Mouse (Mus musculus) embryonic facial prominence, embryonic 10.5 days (tissue): ENCODE measurements at regions not wholly inside any gene's neighbourhood (a gene's known extent, or its start where the extent isn't known, plus 50 kb on each side); places are given as distances from the start of the nearest gene placed in this dataset.
A peak's percentile ranks its signal among the peaks of the same experiment; 100 is the strongest.

ENCODE experiments used
- DNase-seq: peaks from one replicate; pipeline ENCODE4 v3.0.0-alpha.2; 2017; ENCODE audit warnings: low spot score
- H3K27ac ChIP-seq: fragments of 300-500 bp; sonication (generic); replicated peaks from 2 replicates; pipeline ENCODE4 v1.5.1; 2016; ENCODE audit warnings: mild to moderate bottlenecking
- H3K27me3 ChIP-seq: fragments of 300-500 bp; sonication (generic); replicated peaks from 2 replicates; pipeline ENCODE4 v1.6.1; 2016; ENCODE audit warnings: low read depth, mild to moderate bottlenecking; ENCODE audit not compliant: poor library complexity, severe bottlenecking
- H3K36me3 ChIP-seq: fragments of 300-500 bp; sonication (generic); replicated peaks from 2 replicates; pipeline ENCODE4 v1.6.1; 2016; ENCODE audit warnings: mild to moderate bottlenecking, moderate library complexity
- H3K4me1 ChIP-seq: fragments of 300-500 bp; sonication (generic); 2 replicates; pipeline ENCODE4 v1.6.1; 2016
- H3K4me3 ChIP-seq: fragments of 300-500 bp; sonication (generic); 2 replicates; pipeline ENCODE4 v1.5.1; 2016; ENCODE audit warnings: mild to moderate bottlenecking, moderate library complexity
- H3K9me3 ChIP-seq: fragments of 300-500 bp; sonication (generic); 2 replicates; pipeline ENCODE4 v1.6.1; 2016; ENCODE audit warnings: mild to moderate bottlenecking
- WGBS: fragments of 180-500 bp; shearing (Covaris S2); methylation state at CpG from one replicate; pipeline ENCODE4 v1.1.7; 2016; 5-methylcytosine and 5-hydroxymethylcytosine counted together

DNA sequence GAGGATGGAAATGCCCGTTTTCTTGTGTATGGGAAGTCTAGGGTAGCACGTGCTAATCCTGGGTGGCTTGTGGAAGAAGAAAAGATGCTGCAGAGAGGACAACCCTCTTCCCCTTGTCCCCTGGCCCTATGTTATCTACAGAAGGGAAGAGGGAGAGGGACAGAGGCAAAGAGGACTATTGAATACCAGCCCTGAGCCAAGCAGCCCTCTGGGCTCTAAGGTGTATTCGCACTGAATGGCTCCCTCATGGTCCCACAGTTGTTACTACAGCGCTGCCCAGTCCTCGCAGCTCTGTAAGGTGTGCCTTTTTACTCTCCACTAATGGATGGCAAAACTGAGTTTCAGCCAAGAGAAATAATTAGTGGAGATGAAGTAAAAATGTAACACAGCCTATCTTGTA lies 128.9 kb downstream of the Cd24a start:
- WGBS: 77% methylated on average over 5 of the region's 5 CpGs
- H3K9me3 ChIP-seq: no peaks in the 10 kb centered on the region
- H3K27ac ChIP-seq: 0 out of 2 replicates have a peak overlapping the region, but pooled peaks have one; percentile 10
- no peak overlapping the region for H3K4me3 ChIP-seq
- H3K36me3 ChIP-seq: no peaks in the 10 kb centered on the region
- DNase-seq: no peak
- H3K27me3 ChIP-seq: peaks cover 10% of the 10 kb centered on the region; the same call in 1 of the 2 replicates
- peaks cover 15% of the 10 kb centered on the region for H3K4me1 ChIP-seq

DNA sequence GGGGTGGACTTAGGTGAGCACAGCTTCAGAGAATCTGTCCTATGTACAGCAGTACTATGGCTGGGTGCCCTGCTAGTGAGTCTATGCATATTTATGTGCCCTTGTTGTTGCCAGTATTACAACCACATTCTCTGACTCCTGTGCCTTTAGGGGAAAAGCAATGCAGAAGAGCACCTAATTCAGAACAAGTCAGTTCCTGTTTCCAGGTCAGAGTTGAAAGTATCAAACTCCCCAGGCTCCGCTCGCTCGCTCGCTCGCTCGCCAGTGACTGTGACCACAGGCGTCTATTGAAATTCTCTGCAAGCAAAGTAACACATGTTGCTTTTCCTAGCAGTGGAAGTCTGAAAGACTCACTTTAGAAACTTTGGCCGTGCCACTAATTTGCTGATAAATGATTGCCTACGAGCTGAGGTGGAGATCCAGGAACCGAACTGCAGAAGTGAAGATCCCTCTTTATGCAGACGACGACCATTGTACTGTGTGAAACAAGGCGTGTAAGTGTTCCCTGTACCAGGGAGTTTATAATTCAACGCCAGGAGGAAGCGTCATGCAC lies 129.8 kb downstream of the Cd24a start:
- Histone ChIP-seq H3K36me3 (no peaks in the 10 kb centered on the region), H3K4me1 (peaks cover 15% of the 10 kb centered on the region), H3K9me3 (no peaks in the 10 kb centered on the region), H3K4me3 (no peak overlapping the region), H3K27ac (peak overlapping the region; percentile 10; the same call in 1 of the 2 replicates), H3K27me3 (peaks cover 10% of the 10 kb centered on the region; the same call in 1 of the 2 replicates)
- DNase-seq: no peak
- WGBS: 55% methylated on average over 15 of the region's 15 CpGs

DNA sequence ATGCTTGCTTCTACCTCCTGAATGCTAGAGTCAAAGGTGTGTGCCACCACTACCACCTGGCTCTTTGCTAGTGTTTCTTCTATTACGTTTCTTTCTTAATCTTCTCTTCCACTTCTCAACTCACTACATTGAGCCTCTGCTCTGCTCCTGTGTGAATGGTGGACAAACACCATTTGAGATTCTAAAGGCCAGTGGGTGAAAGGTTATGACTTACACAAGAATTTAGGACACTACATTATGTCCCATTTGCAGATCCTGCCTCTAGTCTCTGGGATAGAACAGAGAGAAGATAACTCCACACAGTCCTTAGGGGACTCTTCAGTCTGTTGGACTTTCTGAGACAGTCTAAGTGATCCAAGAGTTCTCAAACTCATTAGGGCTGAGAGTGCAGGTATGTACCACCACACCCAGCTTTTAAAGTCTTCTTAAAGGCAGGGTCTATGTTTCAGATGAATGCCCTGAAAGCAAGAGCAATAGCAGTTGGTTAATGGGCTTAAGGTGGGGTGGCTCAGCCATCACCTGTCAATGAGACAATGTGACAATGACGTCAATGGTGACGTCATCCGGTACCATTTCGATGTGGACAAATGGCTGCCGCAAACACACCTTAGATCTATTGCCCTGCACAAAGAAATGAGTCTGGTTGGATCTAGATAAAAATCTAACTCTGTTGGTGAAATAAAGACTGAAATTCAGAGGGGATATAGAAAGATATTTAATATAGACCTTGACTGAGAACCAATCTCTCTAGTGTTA lies 131.4 kb downstream of the Cd24a start:
- no peak for DNase-seq
- H3K36me3 ChIP-seq: no peaks in the 10 kb centered on the region
- no peak overlapping the region for H3K27ac ChIP-seq
- H3K27me3 ChIP-seq: peaks cover 10% of the 10 kb centered on the region; the same call in 1 of the 2 replicates
- H3K4me1 ChIP-seq: peaks cover 21% of the 10 kb centered on the region
- WGBS: 94% methylated on average over 6 of the region's 6 CpGs
- H3K4me3 ChIP-seq: no peak overlapping the region
- H3K9me3 ChIP-seq: no peaks in the 10 kb centered on the region

DNA sequence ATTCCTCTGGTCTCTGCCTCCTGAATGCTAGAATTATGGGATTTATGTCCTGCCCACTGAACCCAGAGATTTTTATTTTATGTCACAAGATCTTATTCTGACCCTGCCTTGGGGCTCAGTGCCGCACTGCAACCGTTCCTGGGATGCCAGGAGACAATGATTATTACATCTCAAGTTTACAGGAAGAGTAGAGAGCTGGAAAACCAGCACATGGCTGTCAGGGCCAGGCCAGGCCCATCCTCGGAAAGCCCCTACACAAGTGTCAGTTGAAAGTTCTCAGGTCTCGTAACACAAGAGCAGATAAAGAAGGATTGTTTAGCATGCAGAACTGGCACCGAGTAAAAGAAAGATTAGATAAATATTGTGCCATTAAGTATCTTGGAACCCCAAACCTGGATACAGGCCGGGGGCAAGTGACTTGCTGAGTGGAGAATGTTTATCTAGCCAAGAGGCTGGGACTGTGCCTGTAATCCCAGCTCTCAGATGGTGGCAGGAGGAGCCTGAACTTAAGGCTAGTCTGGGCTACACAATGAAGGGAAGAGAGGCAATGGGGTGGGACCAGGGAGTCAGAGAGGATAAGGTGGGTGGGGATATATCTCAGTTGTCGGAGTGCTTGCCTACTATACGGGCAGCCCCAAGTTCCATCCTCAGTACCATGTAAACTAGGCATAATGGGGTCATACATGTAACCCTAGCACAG lies 132.3 kb downstream of the Cd24a start:
- H3K9me3 ChIP-seq: no peaks in the 10 kb centered on the region
- H3K4me1 ChIP-seq: peaks cover 21% of the 10 kb centered on the region
- no peak for DNase-seq
- H3K27me3 ChIP-seq: peaks cover 10% of the 10 kb centered on the region; the same call in 1 of the 2 replicates
- no peaks in the 10 kb centered on the region for H3K36me3 ChIP-seq
- WGBS: 83% methylated on average over 8 of the region's 8 CpGs
- no peak overlapping the region for H3K27ac ChIP-seq
- H3K4me3 ChIP-seq: no peak overlapping the region

DNA sequence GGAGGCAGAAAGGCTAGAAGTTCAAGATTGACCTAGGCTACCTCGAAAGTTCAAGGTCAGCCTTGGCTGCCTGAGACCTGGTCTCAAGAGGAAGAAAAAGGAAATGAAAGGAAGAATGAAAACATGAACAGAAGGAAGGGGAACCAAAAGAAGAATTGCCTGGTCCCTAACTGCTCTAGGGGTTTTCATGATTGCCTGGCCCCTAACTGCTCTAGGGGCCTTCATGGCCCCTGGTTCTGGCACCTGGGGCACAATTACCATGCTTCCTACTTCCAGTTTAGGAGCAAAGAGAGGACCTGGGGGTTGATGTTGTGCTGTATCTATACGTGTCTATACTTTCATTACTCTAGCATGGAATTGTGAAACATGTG lies 132.8 kb downstream of the Cd24a start:
- peaks cover 21% of the 10 kb centered on the region for H3K4me1 ChIP-seq
- no peaks in the 10 kb centered on the region for H3K36me3 ChIP-seq
- H3K9me3 ChIP-seq: no peaks in the 10 kb centered on the region
- no peak for DNase-seq
- H3K4me3 ChIP-seq: no peak overlapping the region
- peaks cover 10% of the 10 kb centered on the region; the same call in 1 of the 2 replicates for H3K27me3 ChIP-seq
- H3K27ac ChIP-seq: no peak overlapping the region
- WGBS: 91% methylated on average over 2 of the region's 2 CpGs

DNA sequence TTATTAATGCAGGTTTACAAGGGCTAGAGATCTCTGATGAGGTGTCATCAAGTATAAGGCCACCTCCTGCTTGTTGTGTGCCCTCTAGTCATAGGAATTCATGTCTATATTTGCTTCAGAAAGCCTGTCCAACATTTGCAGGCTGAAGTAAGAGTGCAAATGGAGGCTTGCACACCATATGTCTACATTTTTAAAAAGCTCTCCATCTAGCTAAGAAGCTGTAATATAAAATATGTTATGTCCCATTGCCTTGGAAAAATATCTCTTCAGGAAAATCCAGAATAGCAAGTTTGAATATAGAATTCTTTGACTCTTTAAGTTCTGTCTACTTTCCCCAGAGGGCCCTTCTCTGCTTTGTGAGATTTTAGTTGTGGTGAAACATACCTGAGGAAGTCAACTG lies 134.6 kb downstream of the Cd24a start:
- DNase-seq: no peak
- peaks cover 13% of the 10 kb centered on the region for H3K4me1 ChIP-seq
- no peak overlapping the region for H3K27ac ChIP-seq
- no peak overlapping the region for H3K4me3 ChIP-seq
- no peaks in the 10 kb centered on the region for H3K36me3 ChIP-seq
- H3K9me3 ChIP-seq: no peaks in the 10 kb centered on the region
- no peaks in the 10 kb centered on the region for H3K27me3 ChIP-seq

DNA sequence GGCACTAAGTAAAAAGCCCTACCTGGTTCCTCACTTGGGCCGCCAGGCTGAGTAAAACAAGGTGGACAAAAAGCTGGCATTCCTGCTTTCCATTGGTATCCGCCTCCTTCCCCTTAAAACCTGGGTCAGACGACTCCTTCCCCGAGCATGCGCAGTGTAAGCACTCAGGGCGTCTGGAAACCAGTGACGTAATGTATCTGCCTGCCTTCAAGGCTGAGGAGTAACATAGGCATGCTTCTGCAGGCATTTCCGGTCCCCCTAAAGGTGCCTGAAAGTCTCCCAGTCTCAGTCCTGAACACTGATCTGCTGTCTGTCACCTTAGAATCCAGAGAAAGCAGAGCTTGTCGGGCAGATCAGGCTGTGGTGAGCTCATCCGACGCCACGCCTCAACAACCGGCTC lies 140.7 kb downstream of the Cd24a start:
- peaks cover 12% of the 10 kb centered on the region for H3K27me3 ChIP-seq
- no peak overlapping the region for H3K4me3 ChIP-seq
- peak; percentile 67 for DNase-seq
- no peaks in the 10 kb centered on the region for H3K36me3 ChIP-seq
- no peaks in the 10 kb centered on the region for H3K9me3 ChIP-seq
- peaks cover 42% of the 10 kb centered on the region for H3K4me1 ChIP-seq
- WGBS: 49% methylated on average over 13 of the region's 13 CpGs
- peak overlapping the region; percentile 19 for H3K27ac ChIP-seq

DNA sequence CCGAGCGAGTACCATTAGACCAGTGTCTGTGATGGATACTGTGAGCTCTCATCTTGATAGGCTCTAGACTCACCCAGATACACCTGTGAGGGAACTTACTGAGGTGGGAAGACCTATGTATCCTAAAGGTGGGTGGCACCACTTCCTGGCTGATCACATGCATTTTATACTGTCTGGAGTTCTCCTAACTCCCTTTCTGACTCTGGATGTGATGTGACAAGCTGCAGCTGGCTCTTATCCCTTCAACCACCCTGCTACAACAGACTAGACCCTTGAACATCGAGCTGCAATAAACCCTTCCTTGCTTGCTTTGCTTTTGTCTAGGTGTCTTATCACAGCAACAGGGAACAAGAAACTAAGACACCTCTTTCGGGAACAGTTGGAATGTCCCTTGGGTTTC lies 143.3 kb downstream of the Cd24a start:
- no peak for DNase-seq
- Histone ChIP-seq H3K4me1 (peaks cover 55% of the 10 kb centered on the region), H3K9me3 (no peaks in the 10 kb centered on the region), H3K27me3 (peaks cover 20% of the 10 kb centered on the region), H3K27ac (0 out of 2 replicates have a peak overlapping the region, but pooled peaks have one; percentile 14), H3K4me3 (no peak overlapping the region), H3K36me3 (no peaks in the 10 kb centered on the region)
- WGBS: 81% methylated on average over 4 of the region's 4 CpGs

DNA sequence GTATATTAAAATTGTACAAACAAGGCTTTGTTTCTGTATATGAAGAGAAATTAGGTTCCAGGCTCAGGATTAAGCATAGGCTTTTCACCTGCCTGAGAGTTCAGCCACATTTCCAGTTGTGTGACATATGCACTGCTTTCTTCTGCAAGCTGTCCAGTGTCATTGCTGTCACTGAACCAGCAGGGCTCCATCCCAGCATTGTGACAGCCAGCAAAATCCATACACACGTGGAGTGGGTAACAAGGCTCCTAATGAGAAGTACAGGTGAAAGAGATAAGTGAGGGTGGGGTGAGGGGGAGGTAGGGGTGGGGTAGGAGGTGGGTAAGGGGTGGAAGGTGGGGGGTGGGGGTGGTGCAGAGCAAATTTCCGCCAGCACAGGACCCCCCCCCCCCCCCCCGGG lies 144.1 kb downstream of the Cd24a start:
- Histone ChIP-seq H3K4me1 (peaks cover 55% of the 10 kb centered on the region), H3K9me3 (no peaks in the 10 kb centered on the region), H3K27ac (peak overlapping the region; percentile 86), H3K4me3 (peak overlapping the region; percentile 55), H3K27me3 (peaks cover 20% of the 10 kb centered on the region), H3K36me3 (no peaks in the 10 kb centered on the region)
- WGBS: 3% methylated on average over 3 of the region's 3 CpGs
- DNase-seq: peak; percentile 23

DNA sequence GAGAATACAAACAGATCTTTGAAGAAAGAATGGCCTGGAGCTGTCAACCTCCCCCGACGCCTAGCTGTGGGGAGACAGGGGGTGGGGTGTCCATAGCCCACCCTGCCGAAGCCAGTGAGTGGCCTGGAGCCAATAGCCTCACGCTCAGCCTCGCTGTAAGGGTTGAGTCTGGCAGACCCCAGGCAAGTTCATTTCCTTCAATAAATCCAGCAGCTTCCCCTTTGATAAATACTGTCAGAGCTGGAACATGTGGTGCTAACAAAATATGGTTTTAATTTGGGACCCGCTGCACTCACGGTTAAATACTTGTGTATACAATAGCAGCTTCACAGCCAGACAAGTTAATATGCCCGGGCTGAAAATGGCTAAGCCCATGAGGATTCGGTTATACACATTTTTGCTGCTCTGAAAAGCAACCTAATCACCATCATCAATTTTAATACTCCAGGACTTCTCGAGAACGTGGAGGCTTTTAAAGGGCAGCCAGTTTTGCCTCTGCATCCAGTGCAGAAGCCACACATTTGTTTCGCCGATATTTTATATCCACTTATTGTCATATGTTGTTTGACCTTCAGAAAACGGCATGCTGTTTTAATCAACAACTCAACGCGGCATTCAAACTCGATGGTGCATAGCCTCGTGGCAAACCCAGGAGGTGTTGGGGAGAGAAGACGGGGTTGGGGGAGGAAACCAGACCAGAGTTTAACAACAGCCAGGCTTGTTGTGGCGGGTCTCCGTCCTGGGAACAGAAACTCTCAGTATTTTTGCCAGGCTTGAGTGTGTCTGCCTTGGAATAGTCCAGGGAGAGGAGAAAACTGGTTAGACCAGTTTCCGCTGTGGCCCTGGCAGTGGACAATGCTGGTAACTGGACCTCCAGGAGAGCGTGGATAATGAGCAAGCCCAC lies 144.9 kb downstream of the Cd24a start:
- peak overlapping the region; percentile 86 for H3K27ac ChIP-seq
- 3% methylated on average over 23 of the region's 23 CpGs for WGBS
- H3K4me1 ChIP-seq: peaks cover 58% of the 10 kb centered on the region
- H3K9me3 ChIP-seq: no peaks in the 10 kb centered on the region
- DNase-seq: peak; percentile 79
- peak overlapping the region; percentile 55 for H3K4me3 ChIP-seq
- peaks cover 20% of the 10 kb centered on the region for H3K27me3 ChIP-seq
- no peaks in the 10 kb centered on the region for H3K36me3 ChIP-seq

DNA sequence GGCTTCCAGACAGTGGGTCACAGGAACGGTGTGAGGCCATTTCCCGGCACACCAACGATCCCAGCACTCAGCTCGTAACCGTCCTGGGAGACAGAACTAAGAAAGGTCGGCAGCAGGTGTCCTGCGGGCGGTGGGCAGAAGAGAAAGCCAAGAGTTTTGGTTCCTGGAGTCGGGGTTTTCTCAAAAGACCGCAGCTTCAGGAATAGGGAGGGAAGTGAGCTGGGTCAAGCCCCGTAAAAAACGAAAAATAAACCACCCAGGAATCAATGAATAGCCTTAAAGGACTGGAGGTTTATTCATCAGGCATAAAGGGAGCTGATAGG lies 145.5 kb downstream of the Cd24a start:
- H3K4me1 ChIP-seq: peaks cover 54% of the 10 kb centered on the region
- WGBS: 1% methylated on average over 12 of the region's 12 CpGs
- DNase-seq: no peak

DNA sequence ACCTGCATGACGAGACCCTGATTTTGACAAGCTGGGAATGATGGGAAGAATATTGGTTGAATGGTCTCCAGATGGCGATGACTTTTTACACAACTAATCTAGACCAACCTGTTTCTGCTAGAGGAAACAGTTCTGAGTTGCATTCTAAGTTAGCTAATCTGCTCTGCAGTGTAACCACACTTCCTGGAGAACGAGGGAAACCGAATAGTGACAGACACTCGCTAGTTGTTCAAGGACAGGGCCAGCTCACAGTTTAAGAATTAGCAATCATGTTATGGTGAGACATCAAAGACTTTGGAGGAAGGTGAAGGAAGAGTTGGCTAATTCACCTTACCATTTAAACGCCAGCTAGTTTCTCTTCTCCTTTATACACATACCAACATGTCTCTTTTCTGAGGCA lies 149.7 kb downstream of the Cd24a start:
- Histone ChIP-seq H3K36me3 (no peaks in the 10 kb centered on the region), H3K27me3 (peaks cover 8% of the 10 kb centered on the region), H3K27ac (no peak overlapping the region), H3K4me3 (no peak overlapping the region), H3K9me3 (no peaks in the 10 kb centered on the region), H3K4me1 (peaks cover 30% of the 10 kb centered on the region)
- 73% methylated on average over 6 of the region's 6 CpGs for WGBS
- DNase-seq: no peak

More for the DNA sequence above, 145.5 kb downstream of the Cd24a start:
- Histone ChIP-seq H3K9me3 (no peaks in the 10 kb centered on the region), H3K27ac (peak overlapping the region; percentile 86), H3K36me3 (no peaks in the 10 kb centered on the region), H3K27me3 (peaks cover 20% of the 10 kb centered on the region), H3K4me3 (peak overlapping the region; percentile 55)
